Mouse (Mus musculus) limb, embryonic 13.5 days (tissue): ENCODE measurements around the gene Nrarp. TPM values are rescaled to one million over a fixed set of nuclear protein-coding genes. Genes with fewer than 3 reads are reported as not detected.

Source experiments
- ATAC-seq: fragments of 200-750 bp; cut with Nextera tagmentation; 2 replicates; pipeline ENCODE4 v1.8.0; 2017; ENCODE audit warnings: low read depth, moderate number of reproducible peaks, moderate TSS enrichment; ENCODE audit not compliant: low FRiP score
- H3K27ac ChIP-seq: fragments of 300-500 bp; sonication (generic); 2 replicates; pipeline ENCODE4 v1.5.1; 2015; ENCODE audit warnings: inconsistent platforms, mild to moderate bottlenecking, moderate library complexity
- H3K27me3 ChIP-seq: fragments of 300-500 bp; sonication (generic); 2 replicates; pipeline ENCODE4 v1.6.1; 2015; ENCODE audit warnings: mild to moderate bottlenecking, inconsistent platforms
- H3K36me3 ChIP-seq: fragments of 300-500 bp; sonication (generic); 2 replicates; pipeline ENCODE4 v1.6.1; 2015; ENCODE audit warnings: inconsistent platforms, mild to moderate bottlenecking, moderate library complexity
- H3K4me1 ChIP-seq: fragments of 300-500 bp; sonication (generic); 2 replicates; pipeline ENCODE4 v1.6.1; 2015; ENCODE audit warnings: inconsistent platforms
- H3K4me2 ChIP-seq: fragments of 300-500 bp; sonication (generic); replicated peaks from 2 replicates; pipeline ENCODE4 v1.6.1; 2015; ENCODE audit warnings: inconsistent platforms, mild to moderate bottlenecking, moderate library complexity
- H3K4me3 ChIP-seq: fragments of 300-500 bp; sonication (generic); 2 replicates; pipeline ENCODE4 v1.5.1; 2015; ENCODE audit warnings: moderate library complexity, mild to moderate bottlenecking, inconsistent platforms
- H3K9ac ChIP-seq: fragments of 300-500 bp; sonication (generic); 2 replicates; pipeline ENCODE4 v1.6.1; 2015; ENCODE audit warnings: mild to moderate bottlenecking, inconsistent platforms
- H3K9me3 ChIP-seq: fragments of 300-500 bp; sonication (generic); 2 replicates; pipeline ENCODE4 v1.6.1; 2016; ENCODE audit warnings: inconsistent platforms
- WGBS: fragments of 180-500 bp; shearing (Covaris S2); methylation state at CpG from one replicate; pipeline ENCODE4 v1.1.7; 2015; 5-methylcytosine and 5-hydroxymethylcytosine counted together
- polyA plus RNA-seq: library from polyadenylated mRNA; unstranded; fragments of >200 nt; fragmentation: Nextera tagmentation; extraction: Ambion mirVana; gene quantifications from 2 replicates; pipeline ENCODE4 v1.2.1, GENCODE M21; 2015

Gene Nrarp
- polyA plus RNA-seq, 1 experiment from 2014 or later, result 15.3 TPM

- ATAC-seq, result peak; percentile 77
- no peak overlapping the region for H3K27ac ChIP-seq
- H3K36me3 ChIP-seq, result no peaks in the 10 kb centered on the region
- H3K4me3 ChIP-seq, result peak overlapping the region; percentile 52
- WGBS, result under 1% methylated on average over 64 of the region's 64 CpGs
- H3K4me1 ChIP-seq, result peaks cover 17% of the 10 kb centered on the region
- peak overlapping the region; percentile 70 for H3K9ac ChIP-seq
- H3K27me3 ChIP-seq, result peaks cover 50% of the 10 kb centered on the region
- H3K4me2 ChIP-seq, result peak overlapping the region; percentile 89
- H3K9me3 ChIP-seq, result no peaks in the 10 kb centered on the region
Measured at GRCm38 (mm10) chr2:25185625-25186574, 5.3 kb downstream of the Nrarp start.

GRCm38 (mm10) chr2:25186575-25186930 is 6.0 kb downstream of the Nrarp start:
- Histone ChIP-seq H3K4me2 (peak overlapping the region; percentile 89), H3K27ac (no peak overlapping the region), H3K9ac (no peak overlapping the region), H3K36me3 (no peaks in the 10 kb centered on the region), H3K4me3 (0 out of 2 replicates have a peak overlapping the region, but pooled peaks have one; percentile 52), H3K9me3 (no peaks in the 10 kb centered on the region), H3K4me1 (peaks cover 11% of the 10 kb centered on the region), H3K27me3 (peaks cover 43% of the 10 kb centered on the region)
- no peak for ATAC-seq
- 23% methylated on average over 5 of the region's 5 CpGs for WGBS

- Histone ChIP-seq H3K36me3 (no peaks in the 10 kb centered on the region), H3K27me3 (peaks cover 31% of the 10 kb centered on the region), H3K27ac (no peak overlapping the region), H3K9me3 (no peaks in the 10 kb centered on the region), H3K4me2 (no peak overlapping the region), H3K9ac (no peak overlapping the region), H3K4me3 (no peak overlapping the region), H3K4me1 (peaks cover 8% of the 10 kb centered on the region)
- WGBS, result 84% methylated on average over 6 of the region's 6 CpGs
- ATAC-seq, result no peak
Measured at GRCm38 (mm10) chr2:25187841-25188240, 7.3 kb downstream of the Nrarp start.

- peaks cover 12% of the 10 kb centered on the region for H3K4me1 ChIP-seq
- H3K9me3 ChIP-seq, result no peaks in the 10 kb centered on the region
- H3K27ac ChIP-seq, result no peak overlapping the region
- H3K9ac ChIP-seq, result peak overlapping the region; percentile 45; the same call in 1 of the 2 replicates
- no peak overlapping the region for H3K4me3 ChIP-seq
- peak overlapping the region; percentile 34 for H3K4me2 ChIP-seq
- H3K27me3 ChIP-seq, result peaks cover 38% of the 10 kb centered on the region
- WGBS, result 0% methylated on average over 6 of the region's 6 CpGs
- ATAC-seq, result peak; percentile 84
- H3K36me3 ChIP-seq, result peaks cover 5% of the 10 kb centered on the region
Measured at GRCm38 (mm10) chr2:25193330-25193770, 12.8 kb downstream of the Nrarp start.

- Histone ChIP-seq H3K27me3 (peaks cover 38% of the 10 kb centered on the region), H3K4me1 (peaks cover 12% of the 10 kb centered on the region), H3K9me3 (no peaks in the 10 kb centered on the region), H3K9ac (no peak overlapping the region), H3K4me2 (no peak overlapping the region), H3K36me3 (peaks cover 12% of the 10 kb centered on the region), H3K4me3 (no peak overlapping the region), H3K27ac (no peak overlapping the region)
- no peak for ATAC-seq
- 75% methylated on average over 5 of the region's 5 CpGs for WGBS
Measured at GRCm38 (mm10) chr2:25194006-25194405, 13.4 kb downstream of the Nrarp start.

- H3K27ac ChIP-seq, result no peak overlapping the region
- H3K9ac ChIP-seq, result no peak overlapping the region
- no peak overlapping the region for H3K4me3 ChIP-seq
- H3K4me1 ChIP-seq, result peaks cover 12% of the 10 kb centered on the region
- peak overlapping the region; percentile 55 for H3K4me2 ChIP-seq
- 83% methylated on average over 17 of the region's 17 CpGs for WGBS
- peaks cover 17% of the 10 kb centered on the region for H3K36me3 ChIP-seq
- H3K9me3 ChIP-seq, result no peaks in the 10 kb centered on the region
- ATAC-seq, result no peak
- peaks cover 38% of the 10 kb centered on the region for H3K27me3 ChIP-seq
Measured at GRCm38 (mm10) chr2:25194486-25195171, 14.1 kb downstream of the Nrarp start.

- Histone ChIP-seq H3K27me3 (peaks cover 38% of the 10 kb centered on the region), H3K4me3 (peak overlapping the region; percentile 33), H3K36me3 (peaks cover 26% of the 10 kb centered on the region), H3K9ac (no peak overlapping the region), H3K4me1 (peaks cover 12% of the 10 kb centered on the region), H3K4me2 (peak overlapping the region; percentile 55), H3K9me3 (no peaks in the 10 kb centered on the region), H3K27ac (0 out of 2 replicates have a peak overlapping the region, but pooled peaks have one; percentile 3)
- no peak for ATAC-seq
- 22% methylated on average over 55 of the region's 55 CpGs for WGBS
Measured at GRCm38 (mm10) chr2:25195211-25196156, 14.9 kb downstream of the Nrarp start.

GRCm38 (mm10) chr2:25196172-25196954 is 15.8 kb downstream of the Nrarp start, which contains the start of gene Tor4a:
Gene Tor4a (minus strand): TSS chr2:25196886.
- H3K4me1 ChIP-seq, result peaks cover 12% of the 10 kb centered on the region
- no peak within 1 kb of the TSS for H3K9ac ChIP-seq
- 4% methylated on average over 8 of the region's 8 CpGs for WGBS
- ATAC-seq, result 0 out of 2 replicates have a peak, but pooled peaks have one; percentile 48
- H3K27me3 ChIP-seq, result peaks cover 38% of the 10 kb centered on the region
- peak within 1 kb of the TSS; percentile 33 for H3K4me3 ChIP-seq
- H3K36me3 ChIP-seq, result peaks cover 35% of the 10 kb centered on the region
- H3K4me2 ChIP-seq, result peak within 1 kb of the TSS; percentile 55
- H3K27ac ChIP-seq, result 0 out of 2 replicates have a peak within 1 kb of the TSS, but pooled peaks have one; percentile 3
- no peaks in the 10 kb centered on the region for H3K9me3 ChIP-seq

GRCm38 (mm10) chr2:25197191-25197590 is 16.6 kb downstream of the Nrarp start:
- H3K27me3 ChIP-seq, result peaks cover 38% of the 10 kb centered on the region
- WGBS, result 25% methylated on average over 2 of the region's 2 CpGs
- H3K4me3 ChIP-seq, result no peak overlapping the region
- no peak for ATAC-seq
- H3K27ac ChIP-seq, result no peak overlapping the region
- no peak overlapping the region for H3K9ac ChIP-seq
- H3K4me1 ChIP-seq, result peaks cover 12% of the 10 kb centered on the region
- H3K4me2 ChIP-seq, result 0 out of 2 replicates have a peak overlapping the region, but pooled peaks have one; percentile 55
- no peaks in the 10 kb centered on the region for H3K9me3 ChIP-seq
- peaks cover 43% of the 10 kb centered on the region for H3K36me3 ChIP-seq

GRCm38 (mm10) chr2:25197946-25198345 is 17.4 kb downstream of the Nrarp start:
- peaks cover 51% of the 10 kb centered on the region for H3K36me3 ChIP-seq
- H3K27ac ChIP-seq, result no peak overlapping the region
- H3K4me1 ChIP-seq, result peaks cover 12% of the 10 kb centered on the region
- H3K27me3 ChIP-seq, result peaks cover 38% of the 10 kb centered on the region
- no peak overlapping the region for H3K9ac ChIP-seq
- H3K9me3 ChIP-seq, result no peaks in the 10 kb centered on the region
- no peak overlapping the region for H3K4me3 ChIP-seq
- no peak overlapping the region for H3K4me2 ChIP-seq
- no peak for ATAC-seq

- H3K4me3 ChIP-seq, result no peak overlapping the region
- H3K4me2 ChIP-seq, result no peak overlapping the region
- H3K27me3 ChIP-seq, result peaks cover 18% of the 10 kb centered on the region
- H3K9ac ChIP-seq, result no peak overlapping the region
- WGBS, result 93% methylated on average over 2 of the region's 2 CpGs
- H3K4me1 ChIP-seq, result 0 out of 2 replicates have a peak, but pooled peaks cover 4% of the 10 kb centered on the region
- no peak overlapping the region for H3K27ac ChIP-seq
- H3K9me3 ChIP-seq, result no peaks in the 10 kb centered on the region
- H3K36me3 ChIP-seq, result peaks cover 77% of the 10 kb centered on the region
- no peak for ATAC-seq
Measured at GRCm38 (mm10) chr2:25200631-25201030, 20.1 kb downstream of the Nrarp start.
